Mouse (Mus musculus) E14TG2a.4 (cell line): ENCODE results near the gene Asb12.
"Not testable (repeated sequence)": the region's sequence is repeated elsewhere in the genome, so short reads cannot be mapped to it uniquely, and the experiment has no call there.

Source experiments
- CTCF ChIP-seq: conservative IDR thresholded peaks from 2 replicates; pipeline ENCODE4 v1.5.1; 2014; ENCODE audit warnings: low read length
- NANOG ChIP-seq: IDR thresholded peaks from 2 replicates; pipeline ENCODE4 v1.6.1; 2014; ENCODE audit warnings: borderline replicate concordance, low read length, mixed read lengths
- POU5F1 ChIP-seq: IDR thresholded peaks from 2 replicates; pipeline ENCODE4 v1.6.1; 2014; ENCODE audit warnings: low read length, borderline replicate concordance

DNA sequence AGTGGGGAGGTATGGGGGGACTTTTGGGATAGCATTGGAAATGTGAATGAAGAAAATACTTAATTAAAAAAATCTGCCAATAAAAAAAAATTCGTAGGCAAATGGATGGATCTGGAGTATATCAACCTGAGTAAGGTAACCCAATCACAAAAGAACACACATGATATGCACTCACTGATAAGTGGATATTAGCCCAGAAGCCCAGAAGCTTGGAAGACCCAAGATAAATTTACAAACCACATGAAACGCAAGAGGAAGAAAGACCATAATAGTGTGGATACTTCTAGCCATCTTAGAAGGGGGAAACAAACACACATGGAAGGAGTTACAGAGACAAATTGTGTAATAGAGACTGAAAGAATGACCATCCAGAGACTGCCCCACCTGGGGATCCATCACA, 22.3 kb downstream of the Asb12 start:
- not testable (repeated sequence) for TF ChIP-seq CTCF, NANOG, POU5F1
